Mouse (Mus musculus): ENCODE measurements around the gene Insm1.

Insm1 gene

DNA sequence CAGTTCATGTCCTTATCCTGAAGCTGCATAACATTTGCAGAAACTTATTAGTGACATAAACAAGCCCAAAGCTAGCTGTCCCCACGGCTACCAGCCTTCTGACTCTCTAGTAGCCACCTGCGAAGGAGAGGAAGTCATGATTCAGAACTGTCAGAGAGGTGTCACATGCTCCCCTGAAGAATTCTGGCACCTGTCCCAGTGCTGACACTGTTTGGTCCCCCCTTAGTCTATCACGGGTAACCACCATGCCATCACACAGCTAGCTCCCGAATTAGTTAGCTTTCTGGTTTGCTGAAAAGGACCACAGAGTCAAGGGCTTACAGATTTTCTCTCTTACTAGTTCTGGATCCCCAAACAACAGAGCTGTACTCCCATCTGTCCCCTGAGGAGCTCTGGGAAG is 43.3 kb downstream of the Insm1 start:
- DNase-seq, result peak in 1 of 2 experiments; percentile 17

DNA sequence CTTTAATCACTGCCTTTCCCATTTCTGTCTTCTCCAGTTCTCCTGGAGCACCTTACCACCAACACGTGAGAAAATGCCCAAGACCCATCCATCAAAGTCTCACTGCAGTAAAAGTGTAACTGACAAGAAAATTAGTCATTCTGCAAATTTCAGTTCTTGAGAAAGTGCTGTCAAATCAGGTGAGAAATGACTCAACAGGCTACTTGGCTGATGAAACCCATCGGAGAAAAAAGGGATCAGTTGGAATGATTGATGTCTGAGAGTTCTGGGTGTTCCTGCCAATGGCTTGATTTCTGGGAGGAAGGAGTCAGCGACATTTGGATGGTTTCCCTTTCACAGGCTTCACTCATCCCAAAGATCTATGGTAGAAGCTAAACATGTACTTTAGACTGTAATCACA is 44.8 kb downstream of the Insm1 start:
- no peak for DNase-seq
